Mouse (Mus musculus): ENCODE measurements around the gene Capn7. TPM values are rescaled to one million over a fixed set of nuclear protein-coding genes. Genes with fewer than 3 reads are reported as not detected.

The Capn7 gene
- total RNA-seq (2014; rRNA removed) (34.8 and 38.1 TPM in 2 replicates), polyA plus RNA-seq (2012; rRNA removed) (6.1 and 6.7 TPM in 2 replicates)

GRCm38 (mm10) chr14:31336369-31337155, at the start of gene Capn7:
Gene Capn7, plus strand, starts transcription at chr14:31336638.
- peaks cover 6% of the 10 kb centered on the region for H3K4me1 ChIP-seq (ENCODE audit: control insufficient read depth, insufficient read depth, low read length)
- under 1% methylated on average over 78 of the region's 78 CpGs for WGBS
- DNase-seq (ENCODE audit: extremely low read depth, low read depth, low spot score) = peak; percentile 94

GRCm38 (mm10) chr14:31313192-31313591, 23.2 kb upstream of the Capn7 start:
- WGBS = 75% methylated on average over 3 of the region's 3 CpGs
- no peak for DNase-seq (ENCODE audit: extremely low read depth, low read depth, low spot score)
- no peak overlapping the region for H3K27ac ChIP-seq (replicated peaks; ENCODE audit: insufficient read depth, low read depth, low read length)
- no peak overlapping the region for H3K4me3 ChIP-seq (ENCODE audit: insufficient read depth, low read depth, low read length)
- H3K27me3 ChIP-seq (ENCODE audit: control insufficient read depth, insufficient read depth, low read length) = no peaks in the 10 kb centered on the region
- H3K36me3 ChIP-seq (ENCODE audit: control insufficient read depth, insufficient read depth, low read length) = no peaks in the 10 kb centered on the region
- no peaks in the 10 kb centered on the region for H3K79me2 ChIP-seq (ENCODE audit: control insufficient read depth, insufficient read depth, low read length)
- H3K9ac ChIP-seq (ENCODE audit: low read depth, low read length) = no peak overlapping the region
- TF ChIP-seq POLR2A (IDR thresholded peaks at IDR 0.05; ENCODE audit: extremely low read depth, insufficient read depth, low read length) (no peak), CTCF (IDR thresholded peaks at IDR 0.05; ENCODE audit: low read depth, low read length) (no peak)
- H3K4me1 ChIP-seq (ENCODE audit: control insufficient read depth, insufficient read depth, low read length) = no peaks in the 10 kb centered on the region

More at GRCm38 (mm10) chr14:31336369-31337155, at the start of gene Capn7:
- peak within 1 kb of the TSS; percentile 92 for H3K27ac ChIP-seq (replicated peaks; ENCODE audit: insufficient read depth, low read depth, low read length)
- H3K27me3 ChIP-seq (ENCODE audit: control insufficient read depth, insufficient read depth, low read length) = no peaks in the 10 kb centered on the region
- H3K36me3 ChIP-seq (ENCODE audit: control insufficient read depth, insufficient read depth, low read length) = peaks cover 5% of the 10 kb centered on the region; the same call in 1 of the 2 replicates
- H3K9ac ChIP-seq (ENCODE audit: low read depth, low read length) = peak within 1 kb of the TSS; percentile 98
- peak within 1 kb of the TSS; percentile 87 for H3K4me3 ChIP-seq (ENCODE audit: insufficient read depth, low read depth, low read length)
- peaks cover 6% of the 10 kb centered on the region; the same call in 1 of the 2 replicates for H3K79me2 ChIP-seq (ENCODE audit: control insufficient read depth, insufficient read depth, low read length)
- TF ChIP-seq CTCF (IDR thresholded peaks at IDR 0.05; ENCODE audit: low read depth, low read length) (no peak), POLR2A (IDR thresholded peaks at IDR 0.05; ENCODE audit: extremely low read depth, insufficient read depth, low read length) (peak; percentile 88)

GRCm38 (mm10) chr14:31316613-31317012, 19.8 kb upstream of the Capn7 start:
- Histone ChIP-seq H3K79me2 (ENCODE audit: control insufficient read depth, insufficient read depth, low read length) (no peaks in the 10 kb centered on the region), H3K4me1 (ENCODE audit: control insufficient read depth, insufficient read depth, low read length) (no peaks in the 10 kb centered on the region), H3K27me3 (ENCODE audit: control insufficient read depth, insufficient read depth, low read length) (no peaks in the 10 kb centered on the region), H3K9ac (ENCODE audit: low read depth, low read length) (no peak overlapping the region), H3K4me3 (ENCODE audit: insufficient read depth, low read depth, low read length) (no peak overlapping the region), H3K36me3 (ENCODE audit: control insufficient read depth, insufficient read depth, low read length) (no peaks in the 10 kb centered on the region), H3K27ac (replicated peaks; ENCODE audit: insufficient read depth, low read depth, low read length) (no peak overlapping the region)
- peak; percentile 55 for DNase-seq (ENCODE audit: extremely low read depth, low read depth, low spot score)
- WGBS = 64% methylated on average over 12 of the region's 12 CpGs
- TF ChIP-seq CTCF (IDR thresholded peaks at IDR 0.05; ENCODE audit: low read depth, low read length) (no peak), POLR2A (IDR thresholded peaks at IDR 0.05; ENCODE audit: extremely low read depth, insufficient read depth, low read length) (no peak)

GRCm38 (mm10) chr14:31317754-31318153, 18.7 kb upstream of the Capn7 start:
- no peaks in the 10 kb centered on the region for H3K27me3 ChIP-seq (ENCODE audit: control insufficient read depth, insufficient read depth, low read length)
- no peak overlapping the region for H3K27ac ChIP-seq (replicated peaks; ENCODE audit: insufficient read depth, low read depth, low read length)
- H3K4me1 ChIP-seq (ENCODE audit: control insufficient read depth, insufficient read depth, low read length) = no peaks in the 10 kb centered on the region
- TF ChIP-seq POLR2A (IDR thresholded peaks at IDR 0.05; ENCODE audit: extremely low read depth, insufficient read depth, low read length) (no peak), CTCF (IDR thresholded peaks at IDR 0.05; ENCODE audit: low read depth, low read length) (no peak)
- WGBS = 88% methylated on average over 3 of the region's 3 CpGs
- H3K4me3 ChIP-seq (ENCODE audit: insufficient read depth, low read depth, low read length) = no peak overlapping the region
- no peaks in the 10 kb centered on the region for H3K36me3 ChIP-seq (ENCODE audit: control insufficient read depth, insufficient read depth, low read length)
- no peak overlapping the region for H3K9ac ChIP-seq (ENCODE audit: low read depth, low read length)
- no peak for DNase-seq (ENCODE audit: extremely low read depth, low read depth, low spot score)
- H3K79me2 ChIP-seq (ENCODE audit: control insufficient read depth, insufficient read depth, low read length) = no peaks in the 10 kb centered on the region

GRCm38 (mm10) chr14:31319546-31319945, 16.9 kb upstream of the Capn7 start:
- Histone ChIP-seq H3K27me3 (ENCODE audit: control insufficient read depth, insufficient read depth, low read length) (no peaks in the 10 kb centered on the region), H3K36me3 (ENCODE audit: control insufficient read depth, insufficient read depth, low read length) (no peaks in the 10 kb centered on the region), H3K9ac (ENCODE audit: low read depth, low read length) (no peak overlapping the region), H3K79me2 (ENCODE audit: control insufficient read depth, insufficient read depth, low read length) (no peaks in the 10 kb centered on the region), H3K27ac (replicated peaks; ENCODE audit: insufficient read depth, low read depth, low read length) (no peak overlapping the region), H3K4me1 (ENCODE audit: control insufficient read depth, insufficient read depth, low read length) (no peaks in the 10 kb centered on the region), H3K4me3 (ENCODE audit: insufficient read depth, low read depth, low read length) (no peak overlapping the region)
- WGBS = 77% methylated on average over 10 of the region's 10 CpGs
- no peak for TF ChIP-seq CTCF (IDR thresholded peaks at IDR 0.05; ENCODE audit: low read depth, low read length)
- no peak for TF ChIP-seq POLR2A (IDR thresholded peaks at IDR 0.05; ENCODE audit: extremely low read depth, insufficient read depth, low read length)
- no peak for DNase-seq (ENCODE audit: extremely low read depth, low read depth, low spot score)

- Histone ChIP-seq H3K36me3 (ENCODE audit: control insufficient read depth, insufficient read depth, low read length) (no peaks in the 10 kb centered on the region), H3K9ac (ENCODE audit: low read depth, low read length) (no peak overlapping the region), H3K27ac (replicated peaks; ENCODE audit: insufficient read depth, low read depth, low read length) (no peak overlapping the region), H3K79me2 (ENCODE audit: control insufficient read depth, insufficient read depth, low read length) (no peaks in the 10 kb centered on the region), H3K4me3 (ENCODE audit: insufficient read depth, low read depth, low read length) (no peak overlapping the region), H3K27me3 (ENCODE audit: control insufficient read depth, insufficient read depth, low read length) (no peaks in the 10 kb centered on the region), H3K4me1 (ENCODE audit: control insufficient read depth, insufficient read depth, low read length) (no peaks in the 10 kb centered on the region)
- TF ChIP-seq POLR2A (IDR thresholded peaks at IDR 0.05; ENCODE audit: extremely low read depth, insufficient read depth, low read length) (no peak), CTCF (IDR thresholded peaks at IDR 0.05; ENCODE audit: low read depth, low read length) (no peak)
- WGBS = 91% methylated on average over 11 of the region's 11 CpGs
- DNase-seq (ENCODE audit: extremely low read depth, low read depth, low spot score) = no peak
Measured at GRCm38 (mm10) chr14:31321181-31321580, 15.3 kb upstream of the Capn7 start.

Measured in liver, adult 2 months (tissue).